Mouse (Mus musculus) stomach, embryonic 14.5 days (tissue): ENCODE data around the gene Rabgap1l. TPM values are rescaled to one million over a fixed set of nuclear protein-coding genes. Genes with fewer than 3 reads are reported as not detected.
"Not testable (repeated sequence)": the region's sequence is repeated elsewhere in the genome, so short reads cannot be mapped to it uniquely, and the experiment has no call there.

ENCODE experiments used
- ATAC-seq: fragments of 200-750 bp; cut with Nextera tagmentation; 2 replicates; pipeline ENCODE4 v1.8.0; 2017; ENCODE audit warnings: low read depth, moderate TSS enrichment; ENCODE audit not compliant: insufficient number of reproducible peaks, insufficient read depth, low FRiP score
- H3K27ac ChIP-seq: fragments of 300-500 bp; sonication (generic); 2 replicates; pipeline ENCODE4 v1.5.1; 2014; ENCODE audit warnings: mild to moderate bottlenecking, low read length, moderate library complexity, mixed read lengths
- H3K27me3 ChIP-seq: fragments of 300-500 bp; sonication (generic); 2 replicates; pipeline ENCODE4 v1.6.1; 2014; ENCODE audit warnings: low read length, control low read depth, mixed read lengths; ENCODE audit not compliant: control insufficient read depth, insufficient read depth
- H3K36me3 ChIP-seq: fragments of 300-500 bp; sonication (generic); 2 replicates; pipeline ENCODE4 v1.6.1; 2014; ENCODE audit warnings: mild to moderate bottlenecking, control low read depth, low read length, moderate library complexity, mixed read lengths; ENCODE audit not compliant: control insufficient read depth, insufficient read depth
- H3K4me1 ChIP-seq: fragments of 300-500 bp; sonication (generic); 2 replicates; pipeline ENCODE4 v1.6.1; 2014; ENCODE audit warnings: low read length, control low read depth, mixed read lengths; ENCODE audit not compliant: control insufficient read depth, insufficient read depth
- H3K4me2 ChIP-seq: fragments of 300-500 bp; sonication (generic); replicated peaks from 2 replicates; pipeline ENCODE4 v1.6.1; 2014; ENCODE audit warnings: low read depth, low read length, control low read depth
- H3K4me3 ChIP-seq: fragments of 300-500 bp; sonication (generic); 2 replicates; pipeline ENCODE4 v1.5.1; 2014; ENCODE audit warnings: low read depth, low read length, control low read depth
- H3K9ac ChIP-seq: fragments of 300-500 bp; sonication (generic); replicated peaks from 2 replicates; pipeline ENCODE4 v1.6.1; 2014; ENCODE audit warnings: low read depth, mild to moderate bottlenecking, control low read depth, low read length, moderate library complexity, mixed read lengths
- H3K9me3 ChIP-seq: fragments of 300-500 bp; sonication (generic); 2 replicates; pipeline ENCODE4 v1.6.1; 2016; ENCODE audit warnings: low read depth, low read length, control low read depth; ENCODE audit not compliant: control insufficient read depth
- WGBS: fragments of 180-500 bp; shearing (Covaris S2); extraction: QIAGEN DNeasy Blood & Tissue Kit; methylation state at CpG from one replicate; pipeline ENCODE4 v1.1.7; 2014; 5-methylcytosine and 5-hydroxymethylcytosine counted together
- polyA plus RNA-seq: library from polyadenylated mRNA; unstranded; fragments of >200 nt; fragmentation: Nextera tagmentation; extraction: Ambion mirVana; gene quantifications from 2 replicates; pipeline ENCODE4 v1.2.1, GENCODE M21; 2014

The Rabgap1l gene
- polyA plus RNA-seq, 1 experiment from 2014 or later, result 26.7 TPM

- no peak overlapping the region for H3K4me3 ChIP-seq
- 63% methylated on average over 2 of the region's 2 CpGs for WGBS
- no peaks in the 10 kb centered on the region for H3K36me3 ChIP-seq
- no peak overlapping the region for H3K27ac ChIP-seq
- H3K4me2 ChIP-seq, result no peak overlapping the region
- H3K4me1 ChIP-seq, result no peaks in the 10 kb centered on the region
- no peaks in the 10 kb centered on the region for H3K27me3 ChIP-seq
- no peak for ATAC-seq
- no peak overlapping the region for H3K9ac ChIP-seq
- H3K9me3 ChIP-seq, result no peaks in the 10 kb centered on the region
These were observed 344.3 kb downstream of the Rabgap1l start for GRCm38 (mm10) chr1:160448681-160449080.

- no peaks in the 10 kb centered on the region for H3K36me3 ChIP-seq
- no peaks in the 10 kb centered on the region for H3K9me3 ChIP-seq
- 71% methylated on average over 1 of the region's 1 CpGs for WGBS
- H3K27ac ChIP-seq, result no peak overlapping the region
- H3K4me2 ChIP-seq, result no peak overlapping the region
- no peak overlapping the region for H3K9ac ChIP-seq
- ATAC-seq, result no peak
- no peak overlapping the region for H3K4me3 ChIP-seq
- H3K4me1 ChIP-seq, result no peaks in the 10 kb centered on the region
- no peaks in the 10 kb centered on the region for H3K27me3 ChIP-seq
These were observed 346.2 kb downstream of the Rabgap1l start for GRCm38 (mm10) chr1:160446823-160447222.

- Histone ChIP-seq H3K27ac (no peak overlapping the region), H3K4me2 (no peak overlapping the region), H3K27me3 (no peaks in the 10 kb centered on the region), H3K4me1 (no peaks in the 10 kb centered on the region), H3K4me3 (no peak overlapping the region), H3K9me3 (no peaks in the 10 kb centered on the region), H3K9ac (no peak overlapping the region), H3K36me3 (no peaks in the 10 kb centered on the region)
- no peak for ATAC-seq
- WGBS, result 71% methylated on average over 1 of the region's 1 CpGs
These were observed 349.5 kb downstream of the Rabgap1l start for GRCm38 (mm10) chr1:160443506-160443905.

- Histone ChIP-seq H3K9ac (no peak overlapping the region), H3K4me2 (no peak overlapping the region), H3K4me3 (no peak overlapping the region), H3K4me1 (no peaks in the 10 kb centered on the region), H3K27ac (no peak overlapping the region), H3K36me3 (no peaks in the 10 kb centered on the region), H3K9me3 (no peaks in the 10 kb centered on the region), H3K27me3 (no peaks in the 10 kb centered on the region)
- ATAC-seq, result no peak
- WGBS, result 72% methylated on average over 2 of the region's 2 CpGs
These were observed 351.3 kb downstream of the Rabgap1l start for GRCm38 (mm10) chr1:160441679-160442078.

- WGBS, result 80% methylated on average over 5 of the region's 5 CpGs
- Histone ChIP-seq H3K9ac (no peak overlapping the region), H3K4me1 (no peaks in the 10 kb centered on the region), H3K9me3 (no peaks in the 10 kb centered on the region), H3K27ac (no peak overlapping the region), H3K4me3 (no peak overlapping the region), H3K36me3 (no peaks in the 10 kb centered on the region), H3K27me3 (no peaks in the 10 kb centered on the region), H3K4me2 (no peak overlapping the region)
- ATAC-seq, result no peak
These were observed 351.9 kb downstream of the Rabgap1l start for GRCm38 (mm10) chr1:160441161-160441560.

- no peak for ATAC-seq
- 66% methylated on average over 4 of the region's 4 CpGs for WGBS
- Histone ChIP-seq H3K27ac (no peak overlapping the region), H3K4me2 (no peak overlapping the region), H3K4me1 (no peaks in the 10 kb centered on the region), H3K27me3 (no peaks in the 10 kb centered on the region), H3K36me3 (no peaks in the 10 kb centered on the region), H3K9me3 (no peaks in the 10 kb centered on the region), H3K4me3 (no peak overlapping the region), H3K9ac (no peak overlapping the region)
These were observed 354.2 kb downstream of the Rabgap1l start for GRCm38 (mm10) chr1:160438820-160439219.

GRCm38 (mm10) chr1:160417196-160417854 lies 375.7 kb downstream of the Rabgap1l start:
- Histone ChIP-seq H3K9me3 (no peaks in the 10 kb centered on the region), H3K4me3 (no peak overlapping the region), H3K27ac (no peak overlapping the region; the same call in 1 of the 2 replicates), H3K27me3 (no peaks in the 10 kb centered on the region), H3K4me1 (no peaks in the 10 kb centered on the region), H3K36me3 (no peaks in the 10 kb centered on the region), H3K9ac (no peak overlapping the region), H3K4me2 (no peak overlapping the region)
- 75% methylated on average over 5 of the region's 5 CpGs for WGBS
- ATAC-seq, result no peak

GRCm38 (mm10) chr1:160410822-160411221 lies 382.2 kb downstream of the Rabgap1l start:
- no peaks in the 10 kb centered on the region for H3K36me3 ChIP-seq
- H3K4me3 ChIP-seq, result no peak overlapping the region
- no peaks in the 10 kb centered on the region for H3K27me3 ChIP-seq
- no peak for ATAC-seq
- H3K9ac ChIP-seq, result no peak overlapping the region
- H3K9me3 ChIP-seq, result no peaks in the 10 kb centered on the region
- no peaks in the 10 kb centered on the region; the same call in 1 of the 2 replicates for H3K4me1 ChIP-seq
- H3K4me2 ChIP-seq, result no peak overlapping the region
- WGBS, result 34% methylated on average over 5 of the region's 5 CpGs
- H3K27ac ChIP-seq, result no peak overlapping the region

- not testable (repeated sequence) for H3K9me3 ChIP-seq, H3K9ac ChIP-seq, H3K4me2 ChIP-seq, H3K4me1 ChIP-seq, H3K4me3 ChIP-seq, ATAC-seq, H3K27me3 ChIP-seq, H3K27ac ChIP-seq, H3K36me3 ChIP-seq
- 94% methylated on average over 4 of the region's 4 CpGs for WGBS
These were observed 383.3 kb downstream of the Rabgap1l start for GRCm38 (mm10) chr1:160409689-160410088.
